Mouse (Mus musculus) C2C12 (cell line): Measurements from ENCODE around the gene Ncapd3.

Experiments used
- CTCF ChIP-seq: IDR thresholded peaks from one replicate; pipeline ENCODE4 v1.5.1; 2011; ENCODE audit not compliant: control insufficient read depth, insufficient read depth, insufficient read length
- MAX ChIP-seq: IDR thresholded peaks from one replicate; pipeline ENCODE4 v1.6.1; 2011; ENCODE audit warnings: mild to moderate bottlenecking, control low read depth

- TF ChIP-seq MAX (no peak), CTCF (no peak)
Measured at GRCm38 (mm10) chr9:27098557-27098956, 68.6 kb downstream of the Ncapd3 start.
